Mouse (Mus musculus) ES-Bruce4 (cell line): ENCODE measurements at regions not wholly inside any gene's neighbourhood (a gene's known extent, or its start where the extent isn't known, plus 50 kb on each side); places are given as distances from the start of the nearest gene placed in this dataset.

ENCODE experiments used
- CTCF ChIP-seq: IDR thresholded peaks from one replicate; pipeline ENCODE4 v1.8.1; 2011; ENCODE audit warnings: low read depth, low read length
- EP300 ChIP-seq: IDR thresholded peaks from 2 replicates; pipeline ENCODE4 v1.6.1; 2011; ENCODE audit warnings: low read depth, low read length; ENCODE audit not compliant: insufficient read depth
- POLR2A ChIP-seq: IDR thresholded peaks from one replicate; pipeline ENCODE4 v1.8.1; 2011; ENCODE audit warnings: low read length; ENCODE audit not compliant: insufficient read depth

DNA sequence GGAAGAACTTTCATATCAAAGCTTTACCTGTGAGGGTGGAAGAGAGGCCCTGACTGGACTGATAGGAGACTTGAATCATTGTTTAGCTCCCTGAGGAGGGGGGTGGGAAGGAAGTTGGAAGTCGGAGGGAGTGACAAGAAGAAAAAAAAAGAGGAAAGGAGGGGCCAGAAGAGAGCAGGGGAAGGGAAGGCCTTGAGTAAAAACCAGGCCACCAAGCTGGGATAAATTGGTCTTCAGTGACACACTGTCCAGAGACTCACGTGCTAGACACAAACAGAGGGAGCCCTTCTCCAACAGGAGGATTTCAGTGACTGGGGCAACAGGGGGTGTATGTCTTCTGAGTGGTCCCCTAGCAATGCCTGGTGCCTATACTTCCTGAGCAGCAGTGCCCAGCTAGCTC, 172.9 kb downstream of the Dact1 start:
- TF ChIP-seq CTCF: no peak
- no peak for TF ChIP-seq POLR2A
- TF ChIP-seq EP300: no peak
